Mouse (Mus musculus) liver, adult 2 months (tissue): ENCODE measurements around the gene Actl6a. TPM values are rescaled to one million over a fixed set of nuclear protein-coding genes. Genes with fewer than 3 reads are reported as not detected.

Source experiments
- DNase-seq: peaks from one replicate; pipeline ENCODE4 v3.0.0-alpha.2; 2011; ENCODE audit warnings: low read depth, low spot score; ENCODE audit errors: extremely low read depth
- H3K27ac ChIP-seq: fragments of 200-500 bp; replicated peaks from 2 replicates; pipeline ENCODE4 v1.5.1; 2012; ENCODE audit warnings: low read depth, mild to moderate bottlenecking, control low read depth, inconsistent platforms, low read length; ENCODE audit not compliant: insufficient read depth
- H3K27me3 ChIP-seq: fragments of 200-500 bp; 2 replicates; pipeline ENCODE4 v1.6.1; 2012; ENCODE audit warnings: mild to moderate bottlenecking, moderate library complexity, low read length, inconsistent platforms; ENCODE audit not compliant: control insufficient read depth, insufficient read depth
- H3K36me3 ChIP-seq: fragments of 200-500 bp; 2 replicates; pipeline ENCODE4 v1.6.1; 2012; ENCODE audit warnings: low read length, inconsistent platforms; ENCODE audit not compliant: control insufficient read depth, insufficient read depth
- H3K4me1 ChIP-seq: fragments of 200-500 bp; 2 replicates; pipeline ENCODE4 v1.6.1; 2011; ENCODE audit warnings: low read length; ENCODE audit not compliant: control insufficient read depth, insufficient read depth
- H3K4me3 ChIP-seq: fragments of 200-500 bp; 2 replicates; pipeline ENCODE4 v1.5.1; 2011; ENCODE audit warnings: low read depth, mild to moderate bottlenecking, control low read depth, low read length, moderate library complexity; ENCODE audit not compliant: insufficient read depth
- H3K79me2 ChIP-seq: fragments of 200-500 bp; 2 replicates; pipeline ENCODE4 v1.6.1; 2012; ENCODE audit warnings: inconsistent platforms, mild to moderate bottlenecking, low read length, moderate library complexity; ENCODE audit not compliant: control insufficient read depth, insufficient read depth
- H3K9ac ChIP-seq: fragments of 200-500 bp; 2 replicates; pipeline ENCODE4 v1.6.1; 2012; ENCODE audit warnings: low read depth, mild to moderate bottlenecking, control low read depth, inconsistent platforms, low read length
- CTCF ChIP-seq: fragments of 200-500 bp; IDR thresholded peaks from 2 replicates; pipeline ENCODE4 v1.5.1; 2011; ENCODE audit warnings: low read depth, low read length, control low read depth
- POLR2A ChIP-seq: fragments of 200-500 bp; IDR thresholded peaks from 2 replicates; pipeline ENCODE4 v1.6.1; 2011; ENCODE audit warnings: low read length, control low read depth; ENCODE audit not compliant: insufficient read depth; ENCODE audit errors: extremely low read depth
- WGBS: fragments of 180-500 bp; shearing (Covaris S2); methylation state at CpG from one replicate; pipeline ENCODE4 v1.1.7; 2018; 5-methylcytosine and 5-hydroxymethylcytosine counted together
- polyA plus RNA-seq: library from polyadenylated mRNA; depleted of rRNA; stranded (reverse); fragments of >200 nt; gene quantifications from 2 replicates; pipeline ENCODE4 v1.2.3, GENCODE M21; 2012
- total RNA-seq: library from RNA; depleted of rRNA; stranded (reverse); fragments of >200 nt; gene quantifications from 2 replicates; pipeline ENCODE4 v1.2.3, GENCODE M21; 2014

Actl6a gene
- total and polyA plus RNA-seq, 2 experiments = 10.6 to 16.3 TPM

DNA sequence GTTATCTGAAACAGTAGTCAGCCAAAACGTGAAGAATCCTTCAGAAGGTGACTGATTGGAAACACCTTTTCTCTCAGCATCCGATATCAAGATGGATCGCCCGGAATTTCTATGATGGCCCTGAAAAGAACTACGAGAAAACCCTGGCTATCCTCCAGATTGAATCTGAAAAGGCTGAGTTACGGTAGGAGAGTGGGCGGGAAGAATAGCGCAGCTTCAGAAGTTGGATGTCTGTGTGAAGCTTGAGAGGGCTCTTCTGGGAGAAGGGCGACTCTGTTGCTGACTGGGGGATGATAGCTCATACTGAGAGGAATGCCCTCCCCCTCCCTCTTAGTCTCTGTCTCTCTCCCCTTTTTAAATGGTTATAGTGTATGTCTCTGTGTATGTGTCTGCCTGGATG lies 42.3 kb downstream of the Actl6a start:
- Histone ChIP-seq H3K4me3 (no peak overlapping the region), H3K36me3 (peaks cover 64% of the 10 kb centered on the region), H3K27me3 (no peaks in the 10 kb centered on the region), H3K27ac (no peak overlapping the region), H3K9ac (no peak overlapping the region), H3K79me2 (no peaks in the 10 kb centered on the region; the same call in 1 of the 2 replicates), H3K4me1 (no peaks in the 10 kb centered on the region)
- 94% methylated on average over 9 of the region's 9 CpGs for whole genome bisulfite sequencing
- TF ChIP-seq CTCF (no peak), POLR2A (no peak)
- DNase-seq = no peak

DNA sequence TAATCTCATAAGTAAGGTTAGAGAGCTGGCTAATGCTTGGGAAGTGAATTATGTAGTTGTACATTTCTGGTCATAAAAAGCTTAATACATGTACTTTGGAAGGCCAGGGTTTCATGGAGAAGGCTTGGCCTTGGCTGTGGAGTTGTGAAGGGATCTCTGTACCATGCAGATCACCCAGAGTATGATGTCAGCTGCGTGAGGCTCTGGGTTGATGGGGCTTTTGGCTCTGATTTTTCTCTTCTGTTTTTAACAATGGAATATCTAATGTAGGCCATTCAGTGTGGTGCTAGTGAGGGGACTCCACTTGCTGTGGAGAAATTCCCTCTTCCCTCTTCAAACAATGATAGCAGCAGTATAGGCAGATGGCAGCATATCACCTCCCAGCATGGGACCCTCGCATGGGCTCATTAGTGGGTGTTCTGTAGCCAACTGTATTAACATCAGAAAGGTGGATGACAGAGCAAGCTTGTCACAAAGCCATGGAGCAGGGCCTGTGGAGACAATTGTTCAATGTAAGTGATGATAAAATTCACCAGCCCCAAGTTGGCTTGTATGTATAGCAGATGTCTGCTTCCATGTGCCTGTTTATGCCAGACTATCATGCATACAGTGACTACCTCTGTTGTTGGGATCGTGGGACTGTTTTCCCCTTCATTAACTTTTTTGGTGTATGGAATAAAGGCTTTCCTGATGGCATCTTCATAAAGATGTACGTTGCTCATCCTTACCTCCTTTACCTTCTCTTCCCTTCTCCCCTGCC lies 43.9 kb downstream of the Actl6a start:
- WGBS = 98% methylated on average over 4 of the region's 4 CpGs
- H3K27ac ChIP-seq = no peak overlapping the region
- no peak for DNase-seq

DNA sequence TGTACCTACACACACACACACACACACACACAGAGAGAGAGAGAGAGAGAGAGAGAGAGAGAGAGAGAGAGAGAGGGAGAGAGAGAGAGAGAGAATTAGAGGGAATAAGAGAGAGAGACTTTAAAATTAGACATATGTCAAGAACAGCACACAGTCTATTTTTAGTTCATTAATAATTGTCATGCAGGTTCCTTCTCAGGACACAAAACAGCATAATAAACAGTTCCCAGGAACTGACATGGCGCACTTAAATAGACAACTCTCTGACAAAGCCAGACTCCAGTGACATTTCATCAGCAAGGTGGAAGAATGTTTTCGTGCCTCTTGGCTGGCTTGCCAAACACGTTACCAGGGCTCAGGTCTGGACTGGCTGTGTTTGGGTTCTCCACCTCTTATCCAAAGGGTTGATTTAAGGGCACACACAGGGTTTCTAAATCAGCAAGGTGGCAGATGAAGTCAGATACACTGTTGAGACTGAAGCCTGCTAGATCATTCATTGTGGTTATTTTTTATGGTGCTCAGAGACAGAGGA lies 48.4 kb downstream of the Actl6a start:
- 88% methylated on average over 3 of the region's 3 CpGs for WGBS
- no peaks in the 10 kb centered on the region for H3K4me1 ChIP-seq
- no peak overlapping the region for H3K4me3 ChIP-seq
- peaks cover 32% of the 10 kb centered on the region for H3K36me3 ChIP-seq
- no peak for DNase-seq
- no peak overlapping the region for H3K27ac ChIP-seq
- H3K9ac ChIP-seq = no peak overlapping the region
- no peaks in the 10 kb centered on the region for H3K27me3 ChIP-seq
- H3K79me2 ChIP-seq = no peaks in the 10 kb centered on the region
- no peak for TF ChIP-seq POLR2A
- TF ChIP-seq CTCF = no peak

More for the DNA sequence above, 43.9 kb downstream of the Actl6a start:
- TF ChIP-seq POLR2A (no peak), CTCF (no peak)
- H3K79me2 ChIP-seq = no peaks in the 10 kb centered on the region; the same call in 1 of the 2 replicates
- peaks cover 60% of the 10 kb centered on the region for H3K36me3 ChIP-seq
- no peaks in the 10 kb centered on the region for H3K4me1 ChIP-seq
- no peak overlapping the region for H3K4me3 ChIP-seq
- H3K9ac ChIP-seq = no peak overlapping the region
- no peaks in the 10 kb centered on the region for H3K27me3 ChIP-seq

DNA sequence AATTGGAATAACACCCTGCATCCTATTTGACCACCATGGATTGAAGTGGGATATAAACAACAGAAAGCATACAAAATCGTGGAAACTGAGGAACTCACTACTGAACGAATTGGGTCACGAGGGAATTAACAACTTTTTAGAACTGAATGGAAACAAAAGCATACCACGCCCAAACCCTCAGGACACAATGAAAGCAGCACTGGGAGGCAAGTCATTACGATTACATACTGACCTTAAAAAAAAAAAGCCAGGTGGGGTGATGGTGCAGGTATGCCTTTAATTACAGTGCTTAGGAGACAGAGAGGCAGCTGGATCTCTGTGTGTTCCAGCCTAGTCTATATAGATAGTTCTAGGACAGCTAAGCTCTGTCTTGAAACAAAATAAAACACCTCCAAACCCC lies 53.1 kb downstream of the Actl6a start:
- H3K9ac ChIP-seq = no peak overlapping the region
- WGBS = 86% methylated on average over 5 of the region's 5 CpGs
- no peaks in the 10 kb centered on the region for H3K36me3 ChIP-seq

DNA sequence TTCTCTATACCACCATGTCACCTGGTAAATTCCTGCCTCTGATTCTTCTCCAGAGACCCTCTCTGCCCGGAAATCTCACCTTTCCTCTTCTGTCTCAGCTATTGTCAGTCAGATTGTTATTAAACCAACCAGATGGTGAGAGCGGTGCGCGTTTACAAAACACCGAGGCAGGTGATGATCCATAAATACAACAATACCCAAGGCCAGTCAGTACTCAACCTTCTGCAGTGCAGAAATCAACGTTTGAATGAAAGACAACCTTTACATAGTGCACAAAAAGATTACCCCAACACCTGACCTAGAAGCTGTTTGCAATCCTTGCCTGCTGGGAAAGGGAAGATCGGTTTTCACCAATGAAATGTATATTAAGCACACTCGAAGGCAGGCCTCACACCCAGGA lies 56.9 kb downstream of the Actl6a start:
- TF ChIP-seq CTCF (no peak), POLR2A (no peak)
- Histone ChIP-seq H3K27me3 (no peaks in the 10 kb centered on the region), H3K79me2 (no peaks in the 10 kb centered on the region), H3K9ac (no peak overlapping the region), H3K4me3 (no peak overlapping the region), H3K36me3 (no peaks in the 10 kb centered on the region), H3K27ac (no peak overlapping the region), H3K4me1 (no peaks in the 10 kb centered on the region)
- DNase-seq = no peak
- WGBS = 65% methylated on average over 8 of the region's 8 CpGs

More for the DNA sequence above, 53.1 kb downstream of the Actl6a start:
- H3K4me3 ChIP-seq = no peak overlapping the region
- TF ChIP-seq POLR2A = no peak
- TF ChIP-seq CTCF = no peak
- no peak for DNase-seq
- no peaks in the 10 kb centered on the region for H3K79me2 ChIP-seq
- H3K27ac ChIP-seq = no peak overlapping the region
- no peaks in the 10 kb centered on the region for H3K27me3 ChIP-seq
- H3K4me1 ChIP-seq = no peaks in the 10 kb centered on the region

DNA sequence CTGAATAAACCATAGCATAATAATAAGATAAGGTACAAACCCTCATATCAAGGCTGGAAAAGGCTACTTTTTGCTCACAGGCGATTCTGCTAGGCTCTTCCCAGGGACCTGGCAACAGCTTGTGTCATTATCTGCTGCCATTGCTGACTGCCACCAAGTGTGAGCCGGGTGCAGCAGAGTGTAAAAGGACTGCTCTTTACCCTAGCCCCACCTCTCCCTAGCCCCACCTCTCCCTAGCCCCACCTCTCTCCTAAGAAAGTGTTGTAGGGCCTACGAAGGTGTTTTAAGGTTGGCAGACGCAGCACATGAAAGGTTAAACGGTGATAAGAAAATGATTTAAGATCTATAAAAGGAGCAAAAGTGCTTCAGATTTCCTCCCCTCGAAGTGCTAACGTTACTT lies 57.8 kb downstream of the Actl6a start:
- no peaks in the 10 kb centered on the region for H3K36me3 ChIP-seq
- H3K4me1 ChIP-seq = no peaks in the 10 kb centered on the region
- no peak overlapping the region for H3K4me3 ChIP-seq
- TF ChIP-seq POLR2A (no peak), CTCF (no peak)
- 53% methylated on average over 7 of the region's 7 CpGs for WGBS
- H3K79me2 ChIP-seq = no peaks in the 10 kb centered on the region
- no peak overlapping the region for H3K27ac ChIP-seq
- DNase-seq = no peak
- H3K27me3 ChIP-seq = no peaks in the 10 kb centered on the region
- no peak overlapping the region for H3K9ac ChIP-seq
